Mouse (Mus musculus) heart, postnatal 0 days (tissue): ENCODE results near the gene Atxn7l1. TPM values are rescaled to one million over a fixed set of nuclear protein-coding genes. Genes with fewer than 3 reads are reported as not detected.

Source experiments
- ATAC-seq: fragments of 200-750 bp; cut with Nextera tagmentation; 2 replicates; pipeline ENCODE4 v1.8.0; 2017; ENCODE audit warnings: low read depth, moderate number of reproducible peaks, moderate library complexity; ENCODE audit not compliant: insufficient read depth
- DNase-seq: peaks from one replicate; pipeline ENCODE4 v3.0.0-alpha.2; 2016; ENCODE audit warnings: low spot score
- H3K27ac ChIP-seq: fragments of 300-500 bp; sonication (generic); 2 replicates; pipeline ENCODE4 v1.5.1; 2014; ENCODE audit warnings: low read depth, mild to moderate bottlenecking
- H3K27me3 ChIP-seq: fragments of 300-500 bp; sonication (generic); 2 replicates; pipeline ENCODE4 v1.6.1; 2014; ENCODE audit warnings: low read length, mixed read lengths; ENCODE audit not compliant: control insufficient read depth, insufficient read depth
- H3K36me3 ChIP-seq: fragments of 300-500 bp; sonication (generic); replicated peaks from 2 replicates; pipeline ENCODE4 v1.6.1; 2014; ENCODE audit warnings: low read length, mixed read lengths; ENCODE audit not compliant: control insufficient read depth, insufficient read depth
- H3K4me1 ChIP-seq: fragments of 300-500 bp; sonication (generic); 2 replicates; pipeline ENCODE4 v1.6.1; 2014; ENCODE audit warnings: antibody characterized with exemption; ENCODE audit not compliant: control insufficient read depth, insufficient read depth
- H3K4me2 ChIP-seq: fragments of 300-500 bp; sonication (generic); 2 replicates; pipeline ENCODE4 v1.6.1; 2014; ENCODE audit warnings: low read depth, mild to moderate bottlenecking, low read length, moderate library complexity
- H3K4me3 ChIP-seq: fragments of 300-500 bp; sonication (generic); 2 replicates; pipeline ENCODE4 v1.5.1; 2014; ENCODE audit warnings: low read depth, low read length
- H3K9ac ChIP-seq: fragments of 300-500 bp; sonication (generic); replicated peaks from 2 replicates; pipeline ENCODE4 v1.6.1; 2014; ENCODE audit warnings: low read depth, low read length, mixed read lengths
- H3K9me3 ChIP-seq: fragments of 300-500 bp; sonication (generic); replicated peaks from 2 replicates; pipeline ENCODE4 v1.6.1; 2016; ENCODE audit warnings: low read length; ENCODE audit not compliant: control insufficient read depth
- CTCF ChIP-seq: IDR thresholded peaks from 2 replicates; pipeline ENCODE4 v1.5.1; 2016; ENCODE audit warnings: antibody characterized with exemption, control low read depth, low read depth
- EP300 ChIP-seq: IDR thresholded peaks from 2 replicates; pipeline ENCODE4 v1.6.1; 2016; ENCODE audit warnings: antibody characterized with exemption, low read depth
- WGBS: fragments of 180-500 bp; shearing (Covaris S2); extraction: QIAGEN DNeasy Blood & Tissue Kit; methylation state at CpG from one replicate; pipeline ENCODE4 v1.1.7; 2014; 5-methylcytosine and 5-hydroxymethylcytosine counted together
- polyA plus RNA-seq: library from polyadenylated mRNA; unstranded; fragments of >200 nt; fragmentation: Nextera tagmentation; extraction: Ambion mirVana; gene quantifications from 2 replicates; pipeline ENCODE4 v1.2.1, GENCODE M21; 2015
- total RNA-seq: library from RNA; depleted of rRNA; stranded (reverse); fragments of >200 nt; gene quantifications from 2 replicates; pipeline ENCODE4 v1.2.3, GENCODE M21; 2014; ENCODE audit warnings: low replicate concordance

Gene Atxn7l1
- total and polyA plus RNA-seq, 2 experiments from 2014 or later = 4.5 to 11.1 TPM

GRCm38 (mm10) chr12:33237108-33237507 is 89.6 kb downstream of the Atxn7l1 start:
- H3K27ac ChIP-seq = no peak overlapping the region
- no peak for DNase-seq
- peaks cover 11% of the 10 kb centered on the region; the same call in 1 of the 2 replicates for H3K4me1 ChIP-seq
- H3K36me3 ChIP-seq = no peaks in the 10 kb centered on the region
- no peak overlapping the region for H3K9ac ChIP-seq
- no peaks in the 10 kb centered on the region for H3K27me3 ChIP-seq
- H3K9me3 ChIP-seq = peaks cover 9% of the 10 kb centered on the region; the same call in 1 of the 2 replicates
- ATAC-seq = no peak
- no peak overlapping the region for H3K4me3 ChIP-seq
- no peak overlapping the region for H3K4me2 ChIP-seq
- WGBS = 73% methylated on average over 5 of the region's 5 CpGs
- no peak for TF ChIP-seq EP300
- no peak for TF ChIP-seq CTCF

GRCm38 (mm10) chr12:33242679-33243078 is 95.2 kb downstream of the Atxn7l1 start:
- WGBS = 74% methylated on average over 8 of the region's 8 CpGs
- H3K4me1 ChIP-seq = peaks cover 27% of the 10 kb centered on the region
- DNase-seq (no peak), ATAC-seq (no peak)
- TF ChIP-seq CTCF = no peak
- no peak for TF ChIP-seq EP300
- no peaks in the 10 kb centered on the region for H3K27me3 ChIP-seq
- H3K9me3 ChIP-seq = peaks cover 9% of the 10 kb centered on the region; the same call in 1 of the 2 replicates
- H3K27ac ChIP-seq = no peak overlapping the region
- no peak overlapping the region for H3K9ac ChIP-seq
- no peak overlapping the region for H3K4me2 ChIP-seq
- H3K36me3 ChIP-seq = no peaks in the 10 kb centered on the region
- H3K4me3 ChIP-seq = no peak overlapping the region

- Histone ChIP-seq H3K27me3 (no peaks in the 10 kb centered on the region), H3K4me1 (peaks cover 27% of the 10 kb centered on the region), H3K9ac (no peak overlapping the region), H3K4me3 (no peak overlapping the region; the same call in 1 of the 2 replicates), H3K36me3 (no peaks in the 10 kb centered on the region), H3K9me3 (peaks cover 9% of the 10 kb centered on the region; the same call in 1 of the 2 replicates), H3K4me2 (peak overlapping the region; percentile 45), H3K27ac (peak overlapping the region; percentile 22; the same call in 1 of the 2 replicates)
- TF ChIP-seq CTCF (no peak), EP300 (0 out of 2 replicates have a peak, but pooled peaks have one; percentile 37)
- 29% methylated on average over 15 of the region's 15 CpGs for WGBS
- DNase-seq (peak; percentile 58), ATAC-seq (peak; percentile 59; the same call in 1 of the 2 replicates)
These were observed 96.8 kb downstream of the Atxn7l1 start for GRCm38 (mm10) chr12:33244132-33244875.

- Histone ChIP-seq H3K27me3 (no peaks in the 10 kb centered on the region), H3K9me3 (0 out of 2 replicates have a peak, but pooled peaks cover 3% of the 10 kb centered on the region), H3K4me1 (peaks cover 27% of the 10 kb centered on the region), H3K27ac (no peak overlapping the region), H3K9ac (no peak overlapping the region), H3K4me2 (no peak overlapping the region), H3K4me3 (no peak overlapping the region), H3K36me3 (no peaks in the 10 kb centered on the region)
- no peak for ATAC-seq
- WGBS = 59% methylated on average over 4 of the region's 4 CpGs
- no peak for DNase-seq
- TF ChIP-seq CTCF = no peak
- no peak for TF ChIP-seq EP300
These were observed 98.0 kb downstream of the Atxn7l1 start for GRCm38 (mm10) chr12:33245455-33245854.

- WGBS = 76% methylated on average over 8 of the region's 8 CpGs
- TF ChIP-seq CTCF = no peak
- no peak for TF ChIP-seq EP300
- H3K36me3 ChIP-seq = no peaks in the 10 kb centered on the region
- peaks cover 27% of the 10 kb centered on the region for H3K4me1 ChIP-seq
- H3K9ac ChIP-seq = no peak overlapping the region
- no peak overlapping the region for H3K27ac ChIP-seq
- H3K9me3 ChIP-seq = no peaks in the 10 kb centered on the region
- DNase-seq = no peak
- no peak for ATAC-seq
- H3K27me3 ChIP-seq = no peaks in the 10 kb centered on the region
- H3K4me2 ChIP-seq = no peak overlapping the region
- no peak overlapping the region for H3K4me3 ChIP-seq
These were observed 99.4 kb downstream of the Atxn7l1 start for GRCm38 (mm10) chr12:33246878-33247277.
